Mouse (Mus musculus) liver, postnatal 0 days (tissue): Measurements from ENCODE around the gene Upp1. TPM values are rescaled to one million over a fixed set of nuclear protein-coding genes. Genes with fewer than 3 reads are reported as not detected.

Source experiments
- ATAC-seq: fragments of 200-750 bp; cut with Nextera tagmentation; 2 replicates; pipeline ENCODE4 v1.8.0; 2017; ENCODE audit warnings: mild to moderate bottlenecking, moderate library complexity
- DNase-seq: peaks from one replicate; pipeline ENCODE4 v3.0.0-alpha.2; 2016
- H3K27ac ChIP-seq: fragments of 300-500 bp; sonication (generic); 2 replicates; pipeline ENCODE4 v1.5.1; 2014; ENCODE audit warnings: antibody characterized with exemption, moderate library complexity, mild to moderate bottlenecking, low read depth
- H3K27me3 ChIP-seq: fragments of 300-500 bp; sonication (generic); 2 replicates; pipeline ENCODE4 v1.6.1; 2014; ENCODE audit warnings: low read length, control low read depth, mixed read lengths; ENCODE audit not compliant: insufficient read depth
- H3K36me3 ChIP-seq: fragments of 300-500 bp; sonication (generic); replicated peaks from 2 replicates; pipeline ENCODE4 v1.6.1; 2014; ENCODE audit warnings: mild to moderate bottlenecking, control low read depth, low read length, moderate library complexity, mixed read lengths; ENCODE audit not compliant: insufficient read depth
- H3K4me1 ChIP-seq: fragments of 300-500 bp; sonication (generic); 2 replicates; pipeline ENCODE4 v1.6.1; 2014; ENCODE audit warnings: antibody characterized with exemption, mild to moderate bottlenecking, control low read depth; ENCODE audit not compliant: insufficient read depth
- H3K4me2 ChIP-seq: fragments of 300-500 bp; sonication (generic); 2 replicates; pipeline ENCODE4 v1.6.1; 2014; ENCODE audit warnings: low read depth, mild to moderate bottlenecking, low read length, moderate library complexity, mixed read lengths
- H3K4me3 ChIP-seq: fragments of 300-500 bp; sonication (generic); 2 replicates; pipeline ENCODE4 v1.5.1; 2014; ENCODE audit warnings: low read depth, low read length
- H3K9ac ChIP-seq: fragments of 300-500 bp; sonication (generic); replicated peaks from 2 replicates; pipeline ENCODE4 v1.6.1; 2014; ENCODE audit warnings: mild to moderate bottlenecking, moderate library complexity
- H3K9me3 ChIP-seq: fragments of 300-500 bp; sonication (generic); 2 replicates; pipeline ENCODE4 v1.6.1; 2016; ENCODE audit warnings: mild to moderate bottlenecking, control low read depth, low read length, mixed read lengths
- CTCF ChIP-seq: sonication (generic); IDR thresholded peaks from 2 replicates; pipeline ENCODE4 v1.5.1; 2016; ENCODE audit warnings: antibody characterized with exemption, low read depth
- EP300 ChIP-seq: IDR thresholded peaks from 2 replicates; pipeline ENCODE4 v1.6.1; 2016; ENCODE audit warnings: antibody characterized with exemption, low read depth, mild to moderate bottlenecking
- WGBS: fragments of 180-500 bp; shearing (Covaris S2); extraction: QIAGEN DNeasy Blood & Tissue Kit; methylation state at CpG from one replicate; pipeline ENCODE4 v1.1.7; 2014; ENCODE audit not compliant: insufficient replicate concordance; 5-methylcytosine and 5-hydroxymethylcytosine counted together
- polyA plus RNA-seq: library from polyadenylated mRNA; unstranded; fragments of >200 nt; fragmentation: Nextera tagmentation; extraction: Ambion mirVana; gene quantifications from 2 replicates; pipeline ENCODE4 v1.2.1, GENCODE M21; 2015

Upp1 gene
- polyA plus RNA-seq, 1 experiment from 2014 or later: 1.8 TPM

- H3K9ac ChIP-seq: no peak overlapping the region
- peak overlapping the region; percentile 45 for H3K4me3 ChIP-seq
- no peak for TF ChIP-seq EP300
- no peak for TF ChIP-seq CTCF
- 6% methylated on average over 13 of the region's 13 CpGs for WGBS
- no peak overlapping the region for H3K27ac ChIP-seq
- peak overlapping the region; percentile 76 for H3K4me2 ChIP-seq
- no peaks in the 10 kb centered on the region for H3K9me3 ChIP-seq
- peaks cover 15% of the 10 kb centered on the region for H3K4me1 ChIP-seq
- peak; percentile 47 for DNase-seq
- peaks cover 36% of the 10 kb centered on the region for H3K27me3 ChIP-seq
- no peaks in the 10 kb centered on the region for H3K36me3 ChIP-seq
- peak; percentile 82 for ATAC-seq
Observed at GRCm38 (mm10) chr11:9117358-9118049, 399 bp upstream of the Upp1 start.

GRCm38 (mm10) chr11:9118421-9119121, 668 bp downstream of the Upp1 start:
- DNase-seq (peak; percentile 66), ATAC-seq (peak; percentile 78)
- Histone ChIP-seq H3K4me1 (peaks cover 15% of the 10 kb centered on the region), H3K27ac (0 out of 2 replicates have a peak overlapping the region, but pooled peaks have one; percentile 0), H3K4me3 (peak overlapping the region; percentile 45), H3K27me3 (peaks cover 36% of the 10 kb centered on the region), H3K36me3 (no peaks in the 10 kb centered on the region), H3K9me3 (no peaks in the 10 kb centered on the region), H3K9ac (peak overlapping the region; percentile 39), H3K4me2 (peak overlapping the region; percentile 76)
- TF ChIP-seq CTCF: no peak
- no peak for TF ChIP-seq EP300
- 1% methylated on average over 40 of the region's 40 CpGs for WGBS

- Histone ChIP-seq H3K4me1 (peaks cover 15% of the 10 kb centered on the region), H3K4me2 (peak overlapping the region; percentile 76), H3K36me3 (no peaks in the 10 kb centered on the region), H3K27me3 (peaks cover 32% of the 10 kb centered on the region), H3K27ac (no peak overlapping the region), H3K9ac (no peak overlapping the region), H3K9me3 (no peaks in the 10 kb centered on the region), H3K4me3 (peak overlapping the region; percentile 45)
- 15% methylated on average over 22 of the region's 22 CpGs for WGBS
- TF ChIP-seq EP300 (no peak), CTCF (no peak)
- DNase-seq (no peak), ATAC-seq (no peak)
Observed at GRCm38 (mm10) chr11:9119231-9120020, 1.5 kb downstream of the Upp1 start.

GRCm38 (mm10) chr11:9122315-9122714, 4.4 kb downstream of the Upp1 start:
- H3K27me3 ChIP-seq: peaks cover 17% of the 10 kb centered on the region
- no peaks in the 10 kb centered on the region for H3K36me3 ChIP-seq
- no peak overlapping the region for H3K9ac ChIP-seq
- H3K9me3 ChIP-seq: no peaks in the 10 kb centered on the region
- ATAC-seq (no peak), DNase-seq (no peak)
- no peak overlapping the region for H3K4me3 ChIP-seq
- WGBS: 62% methylated on average over 4 of the region's 4 CpGs
- no peak overlapping the region for H3K27ac ChIP-seq
- no peak overlapping the region for H3K4me2 ChIP-seq
- peaks cover 15% of the 10 kb centered on the region for H3K4me1 ChIP-seq
- no peak for TF ChIP-seq EP300
- no peak for TF ChIP-seq CTCF

GRCm38 (mm10) chr11:9126373-9127107, 8.6 kb downstream of the Upp1 start:
- DNase-seq (no peak), ATAC-seq (no peak)
- TF ChIP-seq CTCF: peak; percentile 52
- TF ChIP-seq EP300: no peak
- no peak overlapping the region for H3K4me3 ChIP-seq
- H3K9me3 ChIP-seq: no peaks in the 10 kb centered on the region
- H3K9ac ChIP-seq: no peak overlapping the region
- H3K27ac ChIP-seq: no peak overlapping the region
- no peaks in the 10 kb centered on the region for H3K4me1 ChIP-seq
- H3K27me3 ChIP-seq: no peaks in the 10 kb centered on the region
- no peak overlapping the region for H3K4me2 ChIP-seq
- 50% methylated on average over 5 of the region's 5 CpGs for WGBS
- no peaks in the 10 kb centered on the region for H3K36me3 ChIP-seq
